Mouse (Mus musculus) embryonic fibroblast, embryonic 13.5 days (primary cell): ENCODE data around the gene Tmem44. TPM values are rescaled to one million over a fixed set of nuclear protein-coding genes. Genes with fewer than 3 reads are reported as not detected.

Experiments
- H3K27ac ChIP-seq: 2 replicates; pipeline ENCODE4 v1.5.1; 2012; ENCODE audit warnings: low read length, control low read depth, inconsistent platforms; ENCODE audit not compliant: insufficient read depth
- H3K4me1 ChIP-seq: 2 replicates; pipeline ENCODE4 v1.6.1; 2011; ENCODE audit warnings: low read length; ENCODE audit not compliant: control insufficient read depth, insufficient read depth
- H3K4me3 ChIP-seq: 2 replicates; pipeline ENCODE4 v1.5.1; 2011; ENCODE audit warnings: mild to moderate bottlenecking, control low read depth, low read length; ENCODE audit not compliant: insufficient read depth
- CTCF ChIP-seq: IDR thresholded peaks from 2 replicates; pipeline ENCODE4 v1.5.1; 2011; ENCODE audit warnings: mild to moderate bottlenecking, control low read depth, low read length, moderate library complexity, borderline replicate concordance; ENCODE audit not compliant: insufficient read depth
- POLR2A ChIP-seq: IDR thresholded peaks from 2 replicates; pipeline ENCODE4 v1.6.1; 2011; ENCODE audit warnings: low read depth, mild to moderate bottlenecking, control low read depth, low read length, moderate library complexity
- polyA plus RNA-seq: library from polyadenylated mRNA; stranded (reverse); fragments of >200 nt; gene quantifications from 2 replicates; pipeline ENCODE4 v1.2.4, GENCODE M21; 2011; ENCODE audit warnings: low read depth; ENCODE audit not compliant: missing spikeins, insufficient read length

Tmem44 gene
- polyA plus RNA-seq, 1 experiment = 8.0 TPM

DNA sequence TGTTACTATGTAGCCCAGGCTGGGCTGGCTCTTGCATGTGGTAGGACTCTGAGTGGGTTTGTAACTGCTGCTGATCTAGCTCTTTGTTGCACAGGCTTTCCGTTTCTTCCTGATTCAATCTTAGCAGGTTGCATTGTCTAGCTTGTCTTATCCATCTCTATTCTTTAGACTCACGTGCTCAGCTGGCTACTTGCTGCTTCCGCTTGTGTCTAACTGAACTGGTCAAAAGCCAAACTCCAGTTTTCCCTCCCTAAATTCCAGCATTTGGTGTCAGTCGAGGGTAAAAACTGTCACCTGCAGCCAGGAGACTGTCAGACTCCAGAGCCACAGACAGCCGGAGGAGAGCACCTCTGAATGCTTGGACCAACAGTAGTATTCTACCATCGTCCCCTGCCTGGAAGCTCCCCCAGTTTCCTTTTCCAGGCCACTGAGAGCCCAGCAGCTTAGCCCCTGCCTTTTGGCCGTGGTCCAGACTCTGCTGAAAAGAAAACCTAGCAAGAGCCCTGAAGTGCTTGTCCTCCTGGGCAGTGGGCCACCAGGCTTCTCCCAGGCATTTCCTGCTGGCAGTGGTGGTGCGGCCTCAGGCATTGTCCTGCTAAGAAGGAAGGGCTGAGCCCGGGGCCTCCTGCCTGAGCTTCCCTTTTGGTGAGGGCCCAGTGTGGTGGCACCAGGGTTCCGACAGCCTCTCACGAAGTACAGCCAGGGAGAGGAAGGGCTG lies 2.1 kb upstream of the Tmem44 start:
- Histone ChIP-seq H3K27ac (peak overlapping the region; percentile 6; the same call in 1 of the 2 replicates), H3K4me1 (peaks cover 7% of the 10 kb centered on the region; the same call in 1 of the 2 replicates), H3K4me3 (no peak overlapping the region)
- TF ChIP-seq POLR2A = no peak
- no peak for TF ChIP-seq CTCF

DNA sequence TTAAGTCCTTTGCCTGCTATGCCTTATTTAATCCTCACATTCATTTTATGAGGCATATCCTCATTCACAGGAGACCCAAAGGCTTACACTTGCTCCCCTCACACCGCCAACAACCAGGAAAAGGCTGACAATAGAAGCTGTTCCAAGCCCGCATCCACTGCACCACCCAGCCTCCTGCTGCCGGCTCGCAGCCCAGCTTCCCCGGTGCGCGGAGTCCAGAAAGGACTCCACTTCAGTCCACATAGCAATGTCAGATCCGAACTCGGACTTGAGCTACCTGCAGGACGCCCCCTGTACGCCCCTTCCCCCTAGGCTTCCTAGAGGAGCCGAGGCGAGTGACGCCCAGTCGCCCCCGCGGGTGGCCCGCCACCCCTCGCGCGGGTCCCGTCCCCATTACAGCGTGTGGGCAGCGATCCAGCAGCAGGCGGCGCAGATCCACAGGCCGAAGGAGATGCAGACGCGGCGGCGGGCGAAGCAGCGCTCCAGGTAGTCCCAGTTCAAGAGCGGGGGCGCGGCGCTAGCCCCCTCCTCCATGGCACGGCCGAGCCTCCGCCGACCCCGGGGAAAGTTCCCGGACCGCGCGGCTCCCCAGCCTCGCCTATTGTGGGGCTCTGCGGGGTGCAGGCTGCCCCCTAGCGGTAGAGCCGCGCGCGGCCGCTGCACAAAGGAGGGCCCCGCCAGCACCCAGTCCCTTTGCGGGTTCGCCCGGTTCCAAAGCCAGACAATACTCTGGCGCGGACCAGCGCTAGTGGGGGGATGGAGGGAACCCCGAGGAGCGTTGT lies 485 bp downstream of the Tmem44 start:
- Histone ChIP-seq H3K27ac (no peak overlapping the region), H3K4me1 (peaks cover 7% of the 10 kb centered on the region; the same call in 1 of the 2 replicates), H3K4me3 (peak overlapping the region; percentile 48)
- TF ChIP-seq POLR2A (no peak), CTCF (peak; percentile 31; the same call in 1 of the 2 replicates)

DNA sequence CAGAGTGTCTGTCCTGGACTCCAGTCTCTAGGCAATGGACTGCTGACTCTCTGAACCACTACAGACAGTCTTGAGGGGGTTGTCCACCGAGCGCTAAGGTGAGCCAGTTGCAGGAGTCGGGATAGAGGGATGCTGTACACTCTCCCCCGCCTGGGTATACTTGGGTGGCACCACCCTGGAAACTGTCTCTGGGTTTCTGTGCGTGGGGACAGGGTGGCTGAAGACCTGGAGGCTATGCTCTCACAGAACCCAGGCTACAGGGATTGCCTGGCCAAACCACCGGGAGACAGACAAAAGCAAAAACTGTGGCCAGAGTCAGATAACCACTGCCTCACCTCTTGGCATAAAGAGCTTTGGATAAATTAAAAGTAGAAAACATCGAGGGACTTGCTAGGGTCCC lies 1.1 kb downstream of the Tmem44 start:
- H3K27ac ChIP-seq = no peak overlapping the region
- TF ChIP-seq POLR2A = no peak
- no peak for TF ChIP-seq CTCF
- H3K4me3 ChIP-seq = no peak overlapping the region
- peaks cover 7% of the 10 kb centered on the region; the same call in 1 of the 2 replicates for H3K4me1 ChIP-seq

DNA sequence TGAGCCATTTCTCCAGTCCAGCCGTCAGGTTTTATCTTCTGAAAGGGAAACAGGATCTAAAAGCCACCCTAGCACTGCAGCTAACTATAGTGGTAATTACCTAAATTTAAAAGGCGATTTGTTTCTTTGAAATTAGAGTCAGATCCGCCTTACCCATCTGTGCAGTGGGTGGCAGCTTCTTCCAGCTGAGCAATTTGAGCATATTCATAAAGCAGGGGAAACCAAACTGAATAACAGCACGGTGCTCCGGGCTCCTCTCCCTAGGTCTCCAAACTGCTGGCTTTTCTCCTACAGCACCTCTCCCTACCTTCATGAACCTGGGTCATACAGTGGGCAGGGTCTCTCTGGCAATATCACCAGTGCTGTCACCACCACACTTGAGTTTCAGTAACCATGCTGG lies 2.4 kb downstream of the Tmem44 start:
- Histone ChIP-seq H3K4me3 (no peak overlapping the region), H3K4me1 (peaks cover 7% of the 10 kb centered on the region; the same call in 1 of the 2 replicates), H3K27ac (no peak overlapping the region)
- TF ChIP-seq POLR2A (no peak), CTCF (no peak)

DNA sequence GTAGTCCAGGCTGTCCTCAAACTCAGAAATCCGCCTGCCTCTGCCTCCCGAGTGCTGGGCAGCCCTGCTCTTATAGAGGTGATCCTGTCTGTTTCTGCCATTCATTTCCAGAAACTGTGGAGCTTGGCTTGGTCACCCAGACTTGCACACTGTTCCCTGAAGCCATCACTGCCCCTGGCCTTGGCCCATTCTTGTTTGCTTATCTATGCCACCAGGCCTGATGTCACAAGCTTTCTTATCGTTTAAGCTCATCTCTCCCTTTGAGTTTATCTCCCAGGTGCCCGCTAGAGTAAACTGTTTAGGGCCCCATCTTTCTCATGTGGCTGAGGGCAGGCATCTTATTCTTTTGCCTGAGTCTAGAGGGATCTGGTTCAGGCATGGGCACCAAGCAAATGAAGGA lies 5.9 kb downstream of the Tmem44 start:
- TF ChIP-seq CTCF (no peak), POLR2A (no peak)
- no peaks in the 10 kb centered on the region for H3K4me1 ChIP-seq
- no peak overlapping the region for H3K4me3 ChIP-seq
- no peak overlapping the region for H3K27ac ChIP-seq

DNA sequence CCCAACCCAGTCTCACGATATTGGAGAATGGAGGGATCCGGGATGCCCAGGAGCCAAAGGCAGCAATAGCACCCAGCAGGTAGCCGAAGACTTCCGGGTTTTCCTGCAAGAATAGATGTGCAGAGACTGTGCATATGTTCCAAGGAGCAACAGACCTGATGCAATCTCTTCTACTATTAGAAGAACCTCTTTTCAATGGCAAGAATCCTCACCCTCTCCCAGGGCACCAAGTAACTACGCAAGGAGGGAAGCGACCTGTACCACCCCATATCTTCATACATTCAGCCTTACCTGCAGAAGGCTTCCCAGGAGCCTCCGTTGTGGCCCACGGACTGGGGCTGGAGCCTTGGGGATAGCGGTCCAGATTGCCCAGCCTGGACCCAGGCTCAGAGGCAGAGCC lies 7.3 kb downstream of the Tmem44 start:
- Histone ChIP-seq H3K4me1 (no peaks in the 10 kb centered on the region), H3K4me3 (no peak overlapping the region), H3K27ac (no peak overlapping the region)
- TF ChIP-seq CTCF = no peak
- TF ChIP-seq POLR2A = no peak

DNA sequence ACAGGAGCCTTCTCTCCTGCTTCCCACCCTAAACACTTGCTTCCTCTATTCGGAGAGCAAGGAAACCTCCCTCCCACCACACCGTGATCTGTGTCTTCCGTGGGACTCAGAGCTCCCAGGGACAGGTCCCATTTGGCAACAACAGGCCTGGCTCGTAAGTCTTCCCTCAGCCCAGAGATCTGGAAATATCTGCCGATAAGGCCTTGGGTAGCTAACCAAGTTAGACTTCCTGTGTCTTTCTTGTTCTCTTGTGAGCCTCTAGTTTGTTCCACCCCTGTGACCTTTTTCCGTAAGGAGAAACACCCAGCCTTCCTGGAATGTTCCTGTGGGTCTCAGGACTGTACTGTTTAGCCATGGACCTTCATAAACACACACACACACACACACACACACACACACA lies 7.8 kb downstream of the Tmem44 start:
- no peak overlapping the region for H3K4me3 ChIP-seq
- H3K4me1 ChIP-seq = no peaks in the 10 kb centered on the region
- TF ChIP-seq CTCF (no peak), POLR2A (no peak)
- no peak overlapping the region for H3K27ac ChIP-seq

DNA sequence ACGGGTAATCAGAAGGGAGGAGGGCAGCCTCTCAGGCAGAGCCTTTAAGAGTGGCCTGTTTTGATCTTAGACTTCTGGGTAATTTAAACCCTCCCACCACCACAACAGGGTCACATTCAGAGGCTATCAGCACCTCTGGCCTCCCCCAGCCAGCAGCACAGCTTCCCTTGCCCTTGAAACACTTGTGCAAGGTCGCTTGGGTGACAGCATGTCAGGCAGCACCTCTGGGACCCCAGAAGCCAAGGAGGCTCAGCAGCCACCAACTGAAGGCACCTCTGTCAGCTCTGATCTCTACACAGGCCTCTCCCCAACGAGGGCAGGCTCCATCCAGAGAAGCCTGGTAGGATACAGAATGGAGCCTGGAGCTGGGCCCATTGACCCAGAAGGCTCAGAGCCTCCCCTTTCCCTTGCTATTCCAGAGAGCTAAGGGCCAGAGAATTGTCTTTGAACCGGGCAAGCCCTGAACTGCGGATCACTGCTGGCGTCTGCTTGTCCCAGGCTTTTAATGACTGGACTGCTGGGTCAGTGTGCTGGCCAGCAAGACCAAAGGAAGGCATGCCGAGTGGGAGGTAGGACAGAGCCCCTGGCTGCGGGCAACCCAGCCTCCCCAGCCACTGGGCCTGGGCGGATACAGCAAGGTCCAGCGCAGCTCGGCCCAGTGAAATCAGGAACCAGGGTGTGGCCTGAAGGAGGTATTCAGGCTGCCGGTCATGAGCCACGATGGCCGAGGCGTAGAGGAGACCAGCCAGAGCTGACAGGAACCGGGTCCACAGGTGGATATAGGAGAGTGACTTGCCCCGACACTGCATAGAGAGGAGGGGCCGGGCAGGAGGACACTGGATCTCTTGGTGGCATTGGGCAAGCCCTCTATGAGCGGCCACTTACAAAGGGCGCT lies 10.3 kb downstream of the Tmem44 start:
- Histone ChIP-seq H3K4me3 (no peak overlapping the region), H3K4me1 (no peaks in the 10 kb centered on the region), H3K27ac (no peak overlapping the region)
- no peak for TF ChIP-seq CTCF
- no peak for TF ChIP-seq POLR2A

DNA sequence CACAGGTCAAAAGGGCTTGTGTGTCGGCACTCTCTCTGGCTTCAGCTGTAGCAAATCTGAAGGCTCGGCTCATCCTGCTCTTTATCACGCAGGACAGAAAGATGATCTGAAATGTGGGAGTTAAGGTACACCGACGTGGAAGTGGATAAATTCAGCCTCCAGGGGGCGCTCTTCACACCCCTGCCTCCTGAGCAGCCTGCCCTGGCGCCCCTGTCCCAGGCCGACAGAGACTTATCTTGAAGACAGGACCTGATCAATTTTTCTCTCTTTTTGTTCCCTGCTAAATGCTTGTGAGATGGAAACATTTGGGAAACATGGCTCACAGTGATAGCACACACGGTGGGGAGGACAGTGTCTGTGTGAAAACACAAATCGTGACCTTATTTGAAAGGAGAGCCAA lies 11.2 kb downstream of the Tmem44 start:
- H3K27ac ChIP-seq = no peak overlapping the region

More for the DNA sequence above, 11.2 kb downstream of the Tmem44 start:
- H3K4me1 ChIP-seq = no peaks in the 10 kb centered on the region
- H3K4me3 ChIP-seq = no peak overlapping the region
- peak; percentile 35; the same call in 1 of the 2 replicates for TF ChIP-seq CTCF
- no peak for TF ChIP-seq POLR2A
